Mouse (Mus musculus): ENCODE measurements around the gene Jpt2.

The Jpt2 gene

DNA sequence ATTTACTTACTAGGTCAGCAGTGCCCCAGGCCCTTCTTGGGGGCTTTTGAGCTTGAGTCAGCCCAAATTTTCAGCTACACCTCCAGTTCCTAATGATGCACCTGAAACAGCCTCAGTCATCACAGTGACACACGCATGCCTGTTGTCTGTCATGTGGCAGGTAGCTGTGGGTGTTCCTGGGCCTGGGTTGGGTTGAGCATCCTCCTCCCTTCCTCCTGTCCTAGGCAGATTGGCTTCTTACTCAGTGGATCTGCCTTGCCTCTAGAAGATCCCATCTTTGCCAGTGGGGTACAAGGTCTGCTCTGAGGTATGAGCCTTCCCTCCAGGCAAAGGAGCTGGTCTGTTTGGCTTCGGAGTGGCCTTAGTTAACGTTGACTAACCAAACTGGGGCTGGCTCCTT, 71.6 kb downstream of the Jpt2 start:
- no peak for DNase-seq (ENCODE audit: extremely low read depth, insufficient read length, low spot score)
